Mouse (Mus musculus) CH12.LX (cell line): ENCODE measurements at regions not wholly inside any gene's neighbourhood (a gene's known extent, or its start where the extent isn't known, plus 50 kb on each side); places are given as distances from the start of the nearest gene placed in this dataset.

ENCODE experiments used
- DNase-seq: peaks from one replicate; pipeline ENCODE4 v3.0.0-alpha.2; 2013; ENCODE audit errors: extremely low read depth
- H3K27ac ChIP-seq: 2 replicates; pipeline ENCODE4 v1.5.1; 2012; ENCODE audit warnings: low read depth, mild to moderate bottlenecking, control low read depth, moderate library complexity; ENCODE audit not compliant: insufficient read depth
- H3K27me3 ChIP-seq: replicated peaks from 2 replicates; pipeline ENCODE3; 2012; ENCODE audit warnings: inconsistent platforms
- H3K36me3 ChIP-seq, 2 experiments: replicated peaks in 1 of 2; 2 replicates each; pipeline versions ENCODE3 to v1.6.1; 2012; ENCODE audit warnings: inconsistent platforms in 1 of 2, low read length in 1 of 2, mild to moderate bottlenecking in 1 of 2, mixed read lengths in 1 of 2, moderate library complexity in 1 of 2; ENCODE audit not compliant: control insufficient read depth in 1 of 2, insufficient read depth in 1 of 2
- H3K4me1 ChIP-seq, 2 experiments: 2 replicates each; pipeline ENCODE4 v1.6.1; 2012; ENCODE audit warnings: inconsistent platforms in 1 of 2, moderate library complexity in 1 of 2; ENCODE audit not compliant: insufficient read depth in 2 of 2, control insufficient read depth in 1 of 2
- H3K4me2 ChIP-seq: 2 replicates; pipeline ENCODE4 v1.6.1; 2012; ENCODE audit warnings: low read depth, mild to moderate bottlenecking, control low read depth; ENCODE audit not compliant: poor library complexity, insufficient read depth, severe bottlenecking
- H3K4me3 ChIP-seq, 3 experiments: fragments of 150-350 bp in 1 of 3; sonication (generic) in 1 of 3; replicated peaks in 1 of 3; 2 replicates each; pipeline versions ENCODE3 to v1.5.1; 2011 to 2012; ENCODE audit warnings: low read depth in 2 of 3, low read length in 2 of 3, mild to moderate bottlenecking in 2 of 3, moderate library complexity in 2 of 3, control low read depth in 1 of 3, improper control_type of control experiment in 1 of 3, inconsistent platforms in 1 of 3, mixed read lengths in 1 of 3; ENCODE audit not compliant: poor library complexity in 1 of 3
- H3K79me2 ChIP-seq: replicated peaks from 2 replicates; pipeline ENCODE4 v1.6.1; 2012; ENCODE audit warnings: mild to moderate bottlenecking, moderate library complexity; ENCODE audit not compliant: control insufficient read depth, poor library complexity, insufficient read depth, severe bottlenecking; ENCODE audit errors: extremely low read depth
- H3K9ac ChIP-seq: 2 replicates; pipeline ENCODE4 v1.6.1; 2012; ENCODE audit warnings: low read depth, mild to moderate bottlenecking, control low read depth, moderate library complexity; ENCODE audit not compliant: insufficient read depth
- H3K9me3 ChIP-seq: replicated peaks from 2 replicates; pipeline ENCODE3; 2012; ENCODE audit warnings: low read length, inconsistent platforms, mixed read lengths
- CHD2 ChIP-seq: IDR thresholded peaks from 2 replicates; pipeline ENCODE4 v1.6.1; 2011; ENCODE audit warnings: low read length, improper control_type of control experiment
- E2F4 ChIP-seq: IDR thresholded peaks from 2 replicates; pipeline ENCODE4 v1.6.1; 2011; ENCODE audit warnings: low read depth, low read length, improper control_type of control experiment; ENCODE audit not compliant: insufficient replicate concordance
- EP300 ChIP-seq: IDR thresholded peaks from 2 replicates; pipeline ENCODE4 v1.6.1; 2011; ENCODE audit warnings: low read length, improper control_type of control experiment
- ETS1 ChIP-seq: conservative IDR thresholded peaks from 2 replicates; pipeline ENCODE4 v1.6.1; 2012; ENCODE audit warnings: low read depth, mild to moderate bottlenecking, inconsistent platforms, low read length, improper control_type of control experiment, moderate library complexity
- GABPA ChIP-seq: IDR thresholded peaks from 2 replicates; pipeline ENCODE4 v1.6.1; 2012; ENCODE audit warnings: low read depth, low read length, improper control_type of control experiment, inconsistent platforms; ENCODE audit not compliant: insufficient replicate concordance
- JUND ChIP-seq: conservative IDR thresholded peaks from 2 replicates; pipeline ENCODE4 v1.6.1; 2011; ENCODE audit warnings: low read depth, low read length, improper control_type of control experiment
- MAFK ChIP-seq: IDR thresholded peaks from 2 replicates; pipeline ENCODE4 v1.6.1; 2011; ENCODE audit warnings: low read length, improper control_type of control experiment; ENCODE audit not compliant: insufficient replicate concordance
- MEF2A ChIP-seq: IDR thresholded peaks from 2 replicates; pipeline ENCODE4 v1.6.1; 2014; ENCODE audit warnings: low read depth, mild to moderate bottlenecking, inconsistent platforms, low read length, improper control_type of control experiment, borderline replicate concordance
- NELFE ChIP-seq: IDR thresholded peaks from 2 replicates; pipeline ENCODE4 v1.6.1; 2011; ENCODE audit warnings: low read depth, low read length, improper control_type of control experiment
- NRF1 ChIP-seq: IDR thresholded peaks from 2 replicates; pipeline ENCODE4 v1.6.1; 2014; ENCODE audit warnings: low read depth, mild to moderate bottlenecking, inconsistent platforms, low read length, improper control_type of control experiment, moderate library complexity
- POLR2A ChIP-seq: IDR thresholded peaks from 2 replicates; pipeline ENCODE4 v1.6.1; 2011; ENCODE audit warnings: low read depth, mild to moderate bottlenecking, improper control_type of control experiment, low read length
- POLR2AphosphoS2 ChIP-seq: IDR thresholded peaks from 2 replicates; pipeline ENCODE4 v1.6.1; 2011; ENCODE audit warnings: low read depth, low read length, improper control_type of control experiment
- SIN3A ChIP-seq: IDR thresholded peaks from 2 replicates; pipeline ENCODE4 v1.6.1; 2012; ENCODE audit warnings: low read length, improper control_type of control experiment, inconsistent platforms
- TBP ChIP-seq: conservative IDR thresholded peaks from 2 replicates; pipeline ENCODE4 v1.6.1; 2011; ENCODE audit warnings: low read depth, low read length, improper control_type of control experiment
- TCF12 ChIP-seq: IDR thresholded peaks from 2 replicates; pipeline ENCODE4 v1.6.1; 2014; ENCODE audit warnings: low read depth, mild to moderate bottlenecking, inconsistent platforms, low read length, improper control_type of control experiment
- UBTF ChIP-seq: IDR thresholded peaks from 2 replicates; pipeline ENCODE4 v1.6.1; 2012; ENCODE audit warnings: low read depth, mild to moderate bottlenecking, inconsistent platforms, low read length, improper control_type of control experiment, moderate library complexity
- USF1 ChIP-seq: IDR thresholded peaks from 2 replicates; pipeline ENCODE4 v1.6.1; 2014; ENCODE audit warnings: low read depth, mild to moderate bottlenecking, inconsistent platforms, low read length, improper control_type of control experiment
- ZC3H11A ChIP-seq: IDR thresholded peaks from 2 replicates; pipeline ENCODE4 v1.6.1; 2012; ENCODE audit warnings: low read depth, mild to moderate bottlenecking, inconsistent platforms, low read length, improper control_type of control experiment
- ZMIZ1 ChIP-seq: IDR thresholded peaks from 2 replicates; pipeline ENCODE4 v1.6.1; 2012; ENCODE audit warnings: low read depth, mild to moderate bottlenecking, inconsistent platforms, low read length, improper control_type of control experiment
- ZNF384 ChIP-seq: IDR thresholded peaks from 2 replicates; pipeline ENCODE4 v1.6.1; 2012; ENCODE audit warnings: low read depth, low read length, improper control_type of control experiment, inconsistent platforms
- dilution Hi-C: fragments of 300-500 bp; cut with MboI; formaldehyde crosslinking; loops from 2 replicates; pipeline ENCODE4 v1.14.3; 2020; ENCODE audit warnings: low sequenced_read_pairs; ENCODE audit not compliant: extremely low pct_unique_long_range_greater_than_20kb, extremely low pct_ligation_motif_present
- in situ Hi-C: fragments of 300-500 bp; cut with MboI; formaldehyde crosslinking; loops from 3 replicates; pipeline ENCODE4 v1.14.3; 2019; ENCODE audit warnings: low sequenced_read_pairs, low pct_ligation_motif_present, low pct_unique_long_range_greater_than_20kb, mixed read lengths

DNA sequence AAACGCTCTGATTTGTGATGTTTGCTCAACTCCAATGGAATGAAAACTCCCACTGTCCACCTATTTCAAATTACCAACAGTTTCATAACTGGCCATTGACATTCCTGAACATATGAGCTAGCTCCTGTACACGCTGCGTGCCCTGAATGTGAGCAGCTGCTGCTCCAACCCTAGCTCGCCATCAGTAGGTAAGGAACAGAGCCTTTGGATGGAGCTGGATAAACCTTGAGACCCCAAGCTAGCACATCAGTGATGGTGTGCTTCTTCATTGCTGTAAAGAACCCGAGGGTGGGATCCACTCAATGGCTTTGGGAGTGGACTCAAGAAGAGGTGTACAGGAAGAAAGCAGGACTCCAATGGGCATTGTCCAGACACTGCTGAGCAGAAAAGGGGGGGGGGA lies 101.8 kb upstream of the Gdnf start:
- in situ Hi-C loops (no loop called here), dilution Hi-C loops (no loop called here)
- H3K4me1 ChIP-seq, result no peaks in the 10 kb centered on the region; a peak in 1 of 4 replicates
- no peak overlapping the region for H3K4me2 ChIP-seq
- no peaks in the 10 kb centered on the region for H3K27me3 ChIP-seq
- no peaks in the 10 kb centered on the region for H3K79me2 ChIP-seq
- H3K9me3 ChIP-seq, result no peaks in the 10 kb centered on the region
- no peak overlapping the region for H3K4me3 ChIP-seq
- H3K9ac ChIP-seq, result no peak overlapping the region
- H3K27ac ChIP-seq, result no peak overlapping the region
- TF ChIP-seq E2F4 (no peak), NELFE (no peak), SIN3A (no peak), TBP (no peak), POLR2AphosphoS2 (no peak), UBTF (no peak), EP300 (no peak)
- H3K36me3 ChIP-seq, result no peaks in the 10 kb centered on the region
- DNase-seq, result no peak

DNA sequence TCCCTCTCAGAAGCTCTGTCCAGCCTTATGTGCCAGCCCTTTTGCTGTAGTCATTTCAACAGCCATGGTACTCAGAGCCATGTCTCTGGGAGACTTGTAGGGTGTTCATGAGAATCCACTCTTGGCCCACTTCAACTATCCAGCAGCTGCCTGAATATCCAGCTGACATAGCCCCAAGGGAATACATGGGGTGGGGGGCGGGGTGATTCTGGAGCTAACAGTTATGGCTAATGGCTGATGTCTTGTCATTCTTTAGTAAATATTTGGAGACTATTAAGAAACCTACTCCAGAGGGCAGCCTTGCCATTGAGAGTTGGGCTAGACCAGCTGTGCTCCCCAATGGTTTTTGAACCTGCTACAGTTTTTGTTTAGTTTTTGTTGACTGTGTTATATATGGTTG lies 96.0 kb upstream of the Gdnf start:
- Histone ChIP-seq H3K4me3 (no peak overlapping the region), H3K4me1 (no peaks in the 10 kb centered on the region; a peak in 1 of 4 replicates), H3K9me3 (no peaks in the 10 kb centered on the region), H3K9ac (no peak overlapping the region), H3K4me2 (no peak overlapping the region), H3K36me3 (no peaks in the 10 kb centered on the region), H3K27me3 (no peaks in the 10 kb centered on the region), H3K27ac (no peak overlapping the region), H3K79me2 (no peaks in the 10 kb centered on the region)
- dilution Hi-C loops (no loop called here), in situ Hi-C loops (no loop called here)
- DNase-seq, result no peak
- TF ChIP-seq CHD2 (no peak), UBTF (no peak), ETS1 (no peak), ZNF384 (no peak), GABPA (no peak), ZC3H11A (no peak)

DNA sequence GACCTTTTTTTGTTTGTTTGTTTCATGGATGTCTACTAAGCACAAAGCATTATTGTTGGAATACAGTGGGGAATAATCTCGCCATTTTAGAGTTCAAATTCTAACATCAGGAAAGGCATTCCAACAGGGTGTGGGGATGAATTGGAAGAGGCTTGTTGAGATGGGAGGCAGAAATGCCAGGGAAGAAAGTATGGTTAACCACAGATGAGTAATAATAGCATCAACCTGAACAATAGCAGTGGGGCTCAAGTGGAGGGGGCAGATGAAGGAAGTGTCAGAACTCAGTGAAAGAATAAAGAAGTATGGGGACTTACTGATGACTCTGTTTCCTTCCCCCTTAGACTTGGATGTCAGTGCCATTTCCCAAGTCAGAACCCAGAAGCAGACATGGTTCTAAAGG lies 94.5 kb upstream of the Gdnf start:
- Histone ChIP-seq H3K36me3 (no peaks in the 10 kb centered on the region), H3K9ac (no peak overlapping the region), H3K27me3 (no peaks in the 10 kb centered on the region), H3K9me3 (no peaks in the 10 kb centered on the region), H3K79me2 (no peaks in the 10 kb centered on the region), H3K4me3 (no peak overlapping the region), H3K4me1 (no peaks in the 10 kb centered on the region), H3K27ac (no peak overlapping the region), H3K4me2 (no peak overlapping the region)
- no peak for DNase-seq
- TF ChIP-seq USF1 (no peak), UBTF (no peak), TCF12 (no peak), NRF1 (no peak), ZMIZ1 (no peak), MEF2A (no peak), MAFK (no peak), SIN3A (no peak), EP300 (no peak), POLR2A (no peak), ETS1 (no peak), JUND (no peak), CHD2 (no peak), E2F4 (no peak)
- dilution Hi-C loops, result no loop called here
- in situ Hi-C loops, result no loop called here
